Mouse (Mus musculus) heart, embryonic 11.5 days (tissue): ENCODE data around the gene Lrrc30. TPM values are rescaled to one million over a fixed set of nuclear protein-coding genes. Genes with fewer than 3 reads are reported as not detected.

Experiments
- ATAC-seq: fragments of 200-750 bp; cut with Nextera tagmentation; replicated peaks from 2 replicates; pipeline ENCODE4 v1.8.0; 2017; ENCODE audit warnings: moderate library complexity; ENCODE audit not compliant: insufficient number of reproducible peaks, low FRiP score, low TSS enrichment
- H3K27ac ChIP-seq: fragments of 300-500 bp; sonication (generic); 2 replicates; pipeline ENCODE4 v1.5.1; 2014; ENCODE audit warnings: mild to moderate bottlenecking, low read depth, low read length
- H3K27me3 ChIP-seq: fragments of 300-500 bp; sonication (generic); 2 replicates; pipeline ENCODE4 v1.6.1; 2014; ENCODE audit warnings: mild to moderate bottlenecking, low read length, mixed read lengths; ENCODE audit not compliant: control insufficient read depth, insufficient read depth
- H3K36me3 ChIP-seq: fragments of 300-500 bp; sonication (generic); 2 replicates; pipeline ENCODE4 v1.6.1; 2014; ENCODE audit warnings: mild to moderate bottlenecking, low read length, moderate library complexity, mixed read lengths; ENCODE audit not compliant: control insufficient read depth, insufficient read depth
- H3K4me1 ChIP-seq: fragments of 300-500 bp; sonication (generic); 2 replicates; pipeline ENCODE4 v1.6.1; 2014; ENCODE audit warnings: low read length; ENCODE audit not compliant: control insufficient read depth, insufficient read depth
- H3K4me2 ChIP-seq: fragments of 300-500 bp; sonication (generic); 2 replicates; pipeline ENCODE4 v1.6.1; 2014; ENCODE audit warnings: mild to moderate bottlenecking, moderate library complexity
- H3K4me3 ChIP-seq: fragments of 300-500 bp; sonication (generic); 2 replicates; pipeline ENCODE4 v1.5.1; 2014; ENCODE audit warnings: low read depth, low read length
- H3K9ac ChIP-seq: fragments of 300-500 bp; sonication (generic); 2 replicates; pipeline ENCODE4 v1.6.1; 2014; ENCODE audit warnings: mild to moderate bottlenecking, low read depth, low read length, moderate library complexity
- H3K9me3 ChIP-seq: fragments of 300-500 bp; sonication (generic); replicated peaks from 2 replicates; pipeline ENCODE4 v1.6.1; 2016; ENCODE audit warnings: low read length; ENCODE audit not compliant: control insufficient read depth
- WGBS: fragments of 180-500 bp; shearing (Covaris S2); extraction: QIAGEN DNeasy Blood & Tissue Kit; methylation state at CpG from one replicate; pipeline ENCODE4 v1.1.7; 2014; ENCODE audit not compliant: insufficient replicate concordance; 5-methylcytosine and 5-hydroxymethylcytosine counted together
- polyA plus RNA-seq: library from polyadenylated mRNA; unstranded; fragments of >200 nt; fragmentation: Nextera tagmentation; extraction: Ambion mirVana; gene quantifications from 2 replicates; pipeline ENCODE4 v1.2.1, GENCODE M21; 2014

Gene Lrrc30
- polyA plus RNA-seq, 1 experiment from 2014 or later = not detected

DNA sequence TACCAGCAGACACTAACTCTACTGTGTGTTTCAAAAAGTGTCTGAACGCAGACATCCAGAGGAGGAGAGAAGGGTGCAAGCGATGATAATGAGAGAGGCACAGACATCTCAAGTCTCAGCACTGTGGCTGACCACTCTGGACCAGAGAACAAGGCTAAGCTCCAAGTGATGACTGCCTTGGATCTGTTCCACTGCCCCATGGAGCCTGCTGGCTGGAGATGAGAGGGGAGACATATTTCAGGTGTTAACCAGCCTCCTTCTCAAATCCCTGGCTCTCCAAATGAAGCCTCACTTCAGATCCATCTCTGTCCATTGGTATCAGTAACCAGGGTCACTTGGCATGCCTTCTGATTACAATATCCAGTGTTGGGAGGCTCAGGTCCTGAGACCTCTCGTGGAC is 20.4 kb downstream of the Lrrc30 start:
- 69% methylated on average over 3 of the region's 3 CpGs for WGBS
- H3K4me1 ChIP-seq = no peaks in the 10 kb centered on the region
- H3K27me3 ChIP-seq = no peaks in the 10 kb centered on the region
- no peaks in the 10 kb centered on the region for H3K36me3 ChIP-seq
- no peak overlapping the region for H3K27ac ChIP-seq
- ATAC-seq = no peak
- H3K4me2 ChIP-seq = no peak overlapping the region
- H3K4me3 ChIP-seq = no peak overlapping the region
- no peaks in the 10 kb centered on the region for H3K9me3 ChIP-seq
- H3K9ac ChIP-seq = no peak overlapping the region

DNA sequence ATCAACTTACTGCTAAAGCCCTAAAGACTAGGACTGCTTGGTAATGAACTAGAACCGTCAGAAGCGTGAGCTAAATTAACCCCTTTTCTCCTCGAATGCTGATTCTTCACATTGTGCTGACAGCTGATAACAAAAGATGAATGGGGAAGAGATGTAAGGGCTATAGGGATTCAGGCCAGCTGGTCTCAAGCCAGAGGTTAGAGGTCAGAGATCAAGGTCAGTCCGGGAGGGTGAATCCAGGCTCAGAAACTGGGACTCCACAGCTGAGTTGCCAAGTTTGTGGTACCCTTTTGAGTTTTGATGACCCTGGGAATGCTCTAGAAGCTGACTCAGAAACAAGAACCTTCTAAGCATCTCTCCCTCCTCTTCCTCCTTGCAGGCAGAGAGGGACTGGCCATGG is 28.1 kb downstream of the Lrrc30 start:
- H3K9ac ChIP-seq = no peak overlapping the region
- H3K27ac ChIP-seq = no peak overlapping the region
- H3K4me3 ChIP-seq = no peak overlapping the region
- H3K27me3 ChIP-seq = no peaks in the 10 kb centered on the region
- 34% methylated on average over 4 of the region's 4 CpGs for whole genome bisulfite sequencing
- ATAC-seq = no peak
- H3K4me2 ChIP-seq = no peak overlapping the region
- no peaks in the 10 kb centered on the region for H3K9me3 ChIP-seq
- H3K4me1 ChIP-seq = no peaks in the 10 kb centered on the region
- H3K36me3 ChIP-seq = no peaks in the 10 kb centered on the region

DNA sequence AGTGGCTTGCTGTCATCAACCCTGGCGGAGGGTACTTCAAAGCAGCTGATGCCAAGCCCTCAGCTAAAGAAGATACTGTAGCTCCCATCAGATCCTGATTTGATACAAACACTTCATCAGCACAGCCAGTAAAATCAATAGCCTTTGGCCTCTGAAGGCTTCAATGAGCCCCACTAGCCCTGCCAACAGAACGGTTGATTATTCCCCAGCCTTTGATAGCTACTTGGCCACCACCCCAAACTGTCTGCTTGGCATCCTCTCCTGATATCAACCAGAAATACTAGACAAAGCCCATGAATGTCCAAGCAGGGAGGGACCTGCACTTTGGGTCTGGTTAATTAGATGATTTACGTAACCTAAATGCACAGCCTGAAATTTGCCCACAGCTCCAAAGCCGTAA is 30.0 kb downstream of the Lrrc30 start:
- H3K27ac ChIP-seq = no peak overlapping the region
- H3K9me3 ChIP-seq = no peaks in the 10 kb centered on the region
- H3K4me3 ChIP-seq = no peak overlapping the region
- H3K4me2 ChIP-seq = no peak overlapping the region
- H3K9ac ChIP-seq = no peak overlapping the region
- H3K36me3 ChIP-seq = no peaks in the 10 kb centered on the region
- WGBS = 77% methylated on average over 4 of the region's 4 CpGs
- no peaks in the 10 kb centered on the region for H3K27me3 ChIP-seq
- ATAC-seq = no peak
- H3K4me1 ChIP-seq = no peaks in the 10 kb centered on the region

DNA sequence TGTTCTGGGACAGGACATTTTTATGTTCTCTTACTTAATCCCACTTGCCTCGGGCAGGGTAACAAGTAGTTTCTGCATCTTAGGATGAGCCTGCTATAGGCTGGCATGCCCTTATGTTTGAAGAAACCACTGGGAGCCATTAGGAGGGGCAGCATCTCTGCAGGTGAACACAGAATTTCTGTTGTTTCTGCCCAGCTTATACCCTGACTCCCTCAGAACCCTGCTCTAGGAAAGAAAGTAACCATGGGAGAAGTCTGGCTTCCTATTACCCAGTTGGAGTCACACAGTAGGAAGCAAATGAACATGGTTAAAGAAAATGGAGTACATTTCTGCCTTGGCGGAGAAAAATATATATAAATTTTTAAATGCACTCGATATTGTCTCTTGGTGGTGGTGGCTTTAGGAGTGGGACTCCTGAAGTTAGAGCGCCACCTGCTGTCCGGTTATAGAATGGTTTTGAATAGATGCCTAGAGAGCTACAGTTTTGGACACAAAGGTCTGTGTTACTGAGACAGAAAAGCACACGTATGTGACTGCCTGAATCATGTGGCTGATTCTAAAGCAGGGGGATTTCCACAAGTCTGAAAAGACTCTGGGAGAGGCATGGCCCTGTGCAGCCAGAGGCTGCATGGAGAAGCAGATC is 47.5 kb downstream of the Lrrc30 start:
- Histone ChIP-seq H3K36me3 (no peaks in the 10 kb centered on the region), H3K4me3 (no peak overlapping the region), H3K4me1 (no peaks in the 10 kb centered on the region), H3K27ac (no peak overlapping the region), H3K9ac (no peak overlapping the region), H3K4me2 (no peak overlapping the region), H3K27me3 (no peaks in the 10 kb centered on the region), H3K9me3 (no peaks in the 10 kb centered on the region)
- no peak for ATAC-seq
- 26% methylated on average over 6 of the region's 6 CpGs for WGBS

DNA sequence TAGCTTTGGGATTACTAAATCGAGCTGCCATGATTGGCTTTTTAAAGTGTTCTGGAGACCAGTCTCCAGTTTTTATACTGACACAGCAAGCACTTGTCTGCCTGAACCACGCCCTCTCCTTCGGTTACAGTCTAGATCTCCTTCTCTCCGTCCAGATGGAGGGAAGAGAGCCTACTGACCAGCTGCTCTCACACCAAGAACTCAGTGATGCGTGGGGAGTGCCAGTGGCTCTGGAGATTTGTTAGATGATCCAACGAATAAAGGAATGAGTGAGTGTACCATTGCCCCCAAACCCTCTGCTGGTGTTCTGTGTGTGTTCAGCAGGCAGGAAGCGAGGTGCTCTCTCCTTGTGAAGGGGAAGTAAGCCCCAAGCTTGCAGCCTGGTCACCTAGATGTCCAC is 48.0 kb downstream of the Lrrc30 start:
- no peak for ATAC-seq
- WGBS = 73% methylated on average over 7 of the region's 7 CpGs
- H3K4me1 ChIP-seq = no peaks in the 10 kb centered on the region
- no peak overlapping the region for H3K9ac ChIP-seq
- H3K27ac ChIP-seq = no peak overlapping the region
- no peaks in the 10 kb centered on the region for H3K27me3 ChIP-seq
- no peak overlapping the region for H3K4me2 ChIP-seq
- H3K4me3 ChIP-seq = no peak overlapping the region
- no peaks in the 10 kb centered on the region for H3K36me3 ChIP-seq
- no peaks in the 10 kb centered on the region for H3K9me3 ChIP-seq

DNA sequence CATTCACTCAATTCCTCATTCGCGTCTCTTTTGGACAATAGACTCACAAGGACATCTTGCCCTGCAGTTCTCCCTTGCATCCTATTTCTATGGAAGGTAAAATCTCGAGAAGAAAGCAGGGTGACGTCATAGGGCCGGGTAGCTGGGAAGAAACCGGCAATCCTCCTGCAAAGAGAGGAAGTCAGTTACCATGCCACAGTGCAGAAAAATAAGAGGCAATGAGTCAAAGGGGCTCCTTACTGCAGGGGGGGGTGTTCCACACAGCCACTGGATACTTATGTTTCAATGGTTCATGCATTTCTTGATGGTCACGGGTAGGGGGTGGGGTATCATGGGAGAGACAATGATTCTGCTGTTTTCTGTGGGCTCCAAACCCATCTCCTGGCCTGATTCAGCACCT is 49.1 kb downstream of the Lrrc30 start:
- 58% methylated on average over 7 of the region's 7 CpGs for WGBS
- H3K4me1 ChIP-seq = no peaks in the 10 kb centered on the region
- ATAC-seq = no peak

DNA sequence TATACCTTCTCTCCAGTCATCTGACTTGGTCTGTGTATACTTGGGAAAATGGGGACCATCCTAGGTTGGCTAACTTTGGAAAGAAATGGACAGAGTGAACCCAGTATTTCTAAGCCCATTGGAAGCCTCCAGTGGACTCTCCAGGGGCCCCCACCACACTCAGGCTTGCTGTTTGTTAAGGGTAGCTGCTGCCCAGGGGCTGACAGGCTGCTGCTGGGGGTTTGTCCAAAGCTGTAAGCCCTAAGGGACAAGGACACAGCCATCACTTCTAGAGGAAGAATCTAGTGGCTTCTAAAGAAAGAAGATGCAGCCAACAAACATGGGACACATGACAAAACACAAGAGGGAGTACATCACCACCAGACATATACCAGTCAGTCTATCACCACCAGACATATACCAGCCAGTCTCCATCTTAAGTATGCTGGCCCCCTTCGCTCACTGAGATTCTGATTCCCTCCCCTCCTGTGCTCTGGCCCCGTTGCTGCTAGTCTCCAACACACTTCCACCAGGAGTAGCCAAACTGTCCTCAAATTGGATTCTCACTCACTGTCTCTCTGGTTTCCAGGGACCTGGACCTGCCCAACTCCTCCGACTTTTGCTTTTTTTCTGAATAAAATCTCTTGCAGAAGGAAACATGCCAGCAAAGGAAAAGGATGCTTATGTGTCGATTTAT is 49.7 kb downstream of the Lrrc30 start:
- H3K27me3 ChIP-seq = no peaks in the 10 kb centered on the region
- no peak overlapping the region for H3K27ac ChIP-seq
- WGBS = 67% methylated on average over 4 of the region's 4 CpGs
- no peak overlapping the region for H3K4me2 ChIP-seq
- H3K4me3 ChIP-seq = no peak overlapping the region
- H3K4me1 ChIP-seq = no peaks in the 10 kb centered on the region
- no peak overlapping the region for H3K9ac ChIP-seq
- H3K9me3 ChIP-seq = no peaks in the 10 kb centered on the region
- ATAC-seq = no peak
- no peaks in the 10 kb centered on the region for H3K36me3 ChIP-seq

More for the DNA sequence above, 49.1 kb downstream of the Lrrc30 start:
- Histone ChIP-seq H3K27me3 (no peaks in the 10 kb centered on the region), H3K27ac (no peak overlapping the region), H3K9ac (no peak overlapping the region), H3K4me3 (no peak overlapping the region), H3K4me2 (no peak overlapping the region), H3K36me3 (no peaks in the 10 kb centered on the region), H3K9me3 (no peaks in the 10 kb centered on the region)

DNA sequence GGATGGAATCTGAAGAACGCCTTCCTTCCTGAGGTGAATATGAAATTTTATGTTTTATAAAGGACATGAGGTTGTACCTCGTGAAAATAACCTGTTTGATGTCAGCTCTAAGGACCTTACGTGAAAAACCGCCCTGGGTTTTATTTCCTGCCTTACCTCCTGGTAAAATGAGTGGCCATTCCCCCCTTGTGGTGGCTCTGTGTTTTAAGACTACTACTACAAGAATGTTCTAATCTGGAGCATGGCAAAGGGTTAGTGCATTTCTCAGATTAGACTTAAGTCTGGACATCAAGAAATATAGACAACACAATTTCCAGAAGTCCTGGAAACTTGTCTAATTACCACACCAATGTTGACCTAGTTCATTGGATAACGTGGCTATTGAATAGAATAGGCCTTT is 50.7 kb downstream of the Lrrc30 start:
- Histone ChIP-seq H3K36me3 (no peaks in the 10 kb centered on the region), H3K4me3 (no peak overlapping the region), H3K27me3 (no peaks in the 10 kb centered on the region), H3K4me2 (no peak overlapping the region), H3K27ac (no peak overlapping the region), H3K9ac (no peak overlapping the region), H3K9me3 (no peaks in the 10 kb centered on the region), H3K4me1 (no peaks in the 10 kb centered on the region)
- no peak for ATAC-seq
- WGBS = 76% methylated on average over 5 of the region's 5 CpGs
